Mouse (Mus musculus) heart, embryonic 10.5 days (tissue): ENCODE results near the gene Mrps6. TPM values are rescaled to one million over a fixed set of nuclear protein-coding genes. Genes with fewer than 3 reads are reported as not detected.

ENCODE experiments used
- DNase-seq: peaks from one replicate; pipeline ENCODE4 v3.0.0-alpha.2; 2017; ENCODE audit warnings: low spot score
- H3K27ac ChIP-seq: fragments of 300-500 bp; sonication (generic); 2 replicates; pipeline ENCODE4 v1.5.1; 2016; ENCODE audit warnings: mild to moderate bottlenecking
- H3K27me3 ChIP-seq: fragments of 300-500 bp; sonication (generic); 2 replicates; pipeline ENCODE4 v1.6.1; 2016; ENCODE audit warnings: mild to moderate bottlenecking; ENCODE audit not compliant: poor library complexity, insufficient read depth, severe bottlenecking
- H3K36me3 ChIP-seq: fragments of 300-500 bp; sonication (generic); 2 replicates; pipeline ENCODE4 v1.6.1; 2016; ENCODE audit warnings: mild to moderate bottlenecking, moderate library complexity
- H3K4me1 ChIP-seq: fragments of 300-500 bp; sonication (generic); 2 replicates; pipeline ENCODE4 v1.6.1; 2016; ENCODE audit warnings: mild to moderate bottlenecking
- H3K4me3 ChIP-seq: fragments of 300-500 bp; sonication (generic); 2 replicates; pipeline ENCODE4 v1.5.1; 2016; ENCODE audit warnings: mild to moderate bottlenecking, moderate library complexity
- H3K9me3 ChIP-seq: fragments of 300-500 bp; sonication (generic); 2 replicates; pipeline ENCODE4 v1.6.1; 2016; ENCODE audit warnings: mild to moderate bottlenecking, moderate library complexity
- WGBS: fragments of 180-500 bp; shearing (Covaris S2); methylation state at CpG from one replicate; pipeline ENCODE4 v1.1.7; 2016; 5-methylcytosine and 5-hydroxymethylcytosine counted together
- polyA plus RNA-seq: library from polyadenylated mRNA; unstranded; fragments of >200 nt; fragmentation: Nextera tagmentation; extraction: Ambion mirVana; gene quantifications from 2 replicates; pipeline ENCODE4 v1.2.1, GENCODE M21; 2016

The Mrps6 gene
- polyA plus RNA-seq, 1 experiment from 2014 or later: 119 TPM

- H3K4me1 ChIP-seq: peaks cover 11% of the 10 kb centered on the region
- 93% methylated on average over 11 of the region's 11 CpGs for WGBS
- no peak overlapping the region for H3K27ac ChIP-seq
- DNase-seq: no peak
- H3K4me3 ChIP-seq: no peak overlapping the region
- H3K9me3 ChIP-seq: no peaks in the 10 kb centered on the region
- no peaks in the 10 kb centered on the region for H3K36me3 ChIP-seq
- H3K27me3 ChIP-seq: no peaks in the 10 kb centered on the region
Measured at GRCm38 (mm10) chr16:92039966-92040365, 18.1 kb upstream of the Mrps6 start.

- peaks cover 10% of the 10 kb centered on the region for H3K9me3 ChIP-seq
- H3K4me3 ChIP-seq: no peak overlapping the region
- H3K27ac ChIP-seq: no peak overlapping the region
- peaks cover 8% of the 10 kb centered on the region for H3K36me3 ChIP-seq
- no peaks in the 10 kb centered on the region for H3K27me3 ChIP-seq
- DNase-seq: no peak
- peaks cover 16% of the 10 kb centered on the region for H3K4me1 ChIP-seq
- 80% methylated on average over 7 of the region's 7 CpGs for WGBS
Measured at GRCm38 (mm10) chr16:92051777-92052310, 6.2 kb upstream of the Mrps6 start.

- no peak overlapping the region for H3K27ac ChIP-seq
- no peak overlapping the region for H3K4me3 ChIP-seq
- H3K9me3 ChIP-seq: peaks cover 10% of the 10 kb centered on the region
- peaks cover 8% of the 10 kb centered on the region for H3K36me3 ChIP-seq
- peaks cover 23% of the 10 kb centered on the region for H3K4me1 ChIP-seq
- H3K27me3 ChIP-seq: no peaks in the 10 kb centered on the region
- DNase-seq: no peak
- WGBS: 77% methylated on average over 10 of the region's 10 CpGs
Measured at GRCm38 (mm10) chr16:92052569-92052968, 5.5 kb upstream of the Mrps6 start.

GRCm38 (mm10) chr16:92056711-92057110, 1.4 kb upstream of the Mrps6 start:
- Histone ChIP-seq H3K4me1 (peaks cover 29% of the 10 kb centered on the region), H3K9me3 (peaks cover 10% of the 10 kb centered on the region), H3K36me3 (peaks cover 17% of the 10 kb centered on the region), H3K27ac (no peak overlapping the region), H3K4me3 (no peak overlapping the region), H3K27me3 (no peaks in the 10 kb centered on the region)
- WGBS: 12% methylated on average over 2 of the region's 2 CpGs
- no peak for DNase-seq

- no peak for DNase-seq
- Histone ChIP-seq H3K27ac (peak overlapping the region; percentile 97), H3K36me3 (peaks cover 25% of the 10 kb centered on the region), H3K4me3 (peak overlapping the region; percentile 94), H3K9me3 (peaks cover 10% of the 10 kb centered on the region), H3K4me1 (peaks cover 29% of the 10 kb centered on the region), H3K27me3 (no peaks in the 10 kb centered on the region)
- 7% methylated on average over 11 of the region's 11 CpGs for WGBS
Measured at GRCm38 (mm10) chr16:92057456-92057851, 616 bp upstream of the Mrps6 start.

- 2% methylated on average over 62 of the region's 63 CpGs for WGBS
- peaks cover 33% of the 10 kb centered on the region for H3K36me3 ChIP-seq
- peak overlapping the region; percentile 94 for H3K4me3 ChIP-seq
- peak overlapping the region; percentile 97 for H3K27ac ChIP-seq
- peaks cover 6% of the 10 kb centered on the region for H3K9me3 ChIP-seq
- no peaks in the 10 kb centered on the region for H3K27me3 ChIP-seq
- H3K4me1 ChIP-seq: peaks cover 29% of the 10 kb centered on the region
- DNase-seq: no peak
Measured at GRCm38 (mm10) chr16:92058644-92059620, 862 bp downstream of the Mrps6 start.

- H3K27ac ChIP-seq: no peak overlapping the region
- H3K4me1 ChIP-seq: peaks cover 29% of the 10 kb centered on the region
- H3K27me3 ChIP-seq: no peaks in the 10 kb centered on the region
- no peaks in the 10 kb centered on the region for H3K9me3 ChIP-seq
- DNase-seq: no peak
- WGBS: 75% methylated on average over 3 of the region's 3 CpGs
- no peak overlapping the region for H3K4me3 ChIP-seq
- peaks cover 35% of the 10 kb centered on the region for H3K36me3 ChIP-seq
Measured at GRCm38 (mm10) chr16:92060213-92060612, 2.1 kb downstream of the Mrps6 start.

- Histone ChIP-seq H3K27me3 (no peaks in the 10 kb centered on the region), H3K4me1 (peaks cover 26% of the 10 kb centered on the region), H3K36me3 (peaks cover 46% of the 10 kb centered on the region), H3K27ac (no peak overlapping the region), H3K4me3 (no peak overlapping the region), H3K9me3 (no peaks in the 10 kb centered on the region)
- DNase-seq: no peak
- 94% methylated on average over 7 of the region's 7 CpGs for WGBS
Measured at GRCm38 (mm10) chr16:92061586-92061985, 3.5 kb downstream of the Mrps6 start.

- H3K9me3 ChIP-seq: no peaks in the 10 kb centered on the region
- WGBS: 96% methylated on average over 1 of the region's 1 CpGs
- H3K27me3 ChIP-seq: no peaks in the 10 kb centered on the region
- no peak for DNase-seq
- H3K27ac ChIP-seq: no peak overlapping the region
- peaks cover 18% of the 10 kb centered on the region for H3K4me1 ChIP-seq
- H3K36me3 ChIP-seq: peaks cover 58% of the 10 kb centered on the region
- H3K4me3 ChIP-seq: no peak overlapping the region
Measured at GRCm38 (mm10) chr16:92062832-92063231, 4.8 kb downstream of the Mrps6 start.

GRCm38 (mm10) chr16:92064801-92065200, 6.7 kb downstream of the Mrps6 start:
- Histone ChIP-seq H3K27ac (no peak overlapping the region), H3K4me3 (no peak overlapping the region), H3K4me1 (peaks cover 7% of the 10 kb centered on the region), H3K36me3 (peaks cover 76% of the 10 kb centered on the region), H3K27me3 (no peaks in the 10 kb centered on the region), H3K9me3 (no peaks in the 10 kb centered on the region)
- whole genome bisulfite sequencing: 82% methylated on average over 2 of the region's 2 CpGs
- no peak for DNase-seq

- Histone ChIP-seq H3K4me1 (no peaks in the 10 kb centered on the region), H3K9me3 (no peaks in the 10 kb centered on the region), H3K4me3 (no peak overlapping the region), H3K27me3 (no peaks in the 10 kb centered on the region), H3K36me3 (peaks cover 61% of the 10 kb centered on the region), H3K27ac (no peak overlapping the region)
- 82% methylated on average over 8 of the region's 8 CpGs for WGBS
- DNase-seq: no peak
Measured at GRCm38 (mm10) chr16:92070338-92070737, 12.3 kb downstream of the Mrps6 start.

GRCm38 (mm10) chr16:92076797-92077196, 18.7 kb downstream of the Mrps6 start:
- H3K9me3 ChIP-seq: no peaks in the 10 kb centered on the region
- no peaks in the 10 kb centered on the region for H3K27me3 ChIP-seq
- 92% methylated on average over 8 of the region's 8 CpGs for WGBS
- DNase-seq: no peak
- H3K4me3 ChIP-seq: no peak overlapping the region
- H3K27ac ChIP-seq: no peak overlapping the region
- H3K4me1 ChIP-seq: no peaks in the 10 kb centered on the region
- peaks cover 35% of the 10 kb centered on the region for H3K36me3 ChIP-seq

- H3K27me3 ChIP-seq: no peaks in the 10 kb centered on the region
- no peak overlapping the region for H3K4me3 ChIP-seq
- H3K9me3 ChIP-seq: no peaks in the 10 kb centered on the region
- 88% methylated on average over 10 of the region's 10 CpGs for WGBS
- peaks cover 13% of the 10 kb centered on the region for H3K36me3 ChIP-seq
- H3K4me1 ChIP-seq: no peaks in the 10 kb centered on the region
- DNase-seq: no peak
- no peak overlapping the region for H3K27ac ChIP-seq
Measured at GRCm38 (mm10) chr16:92083771-92084453, 25.8 kb downstream of the Mrps6 start.
